Mouse (Mus musculus): Measurements from ENCODE around the gene Fam185a. TPM values are rescaled to one million over a fixed set of nuclear protein-coding genes. Genes with fewer than 3 reads are reported as not detected.

Gene Fam185a
- total RNA-seq (2021), result 10 to 100 TPM; 12.1 to 13.2 TPM
- long read RNA-seq, experiment 1, transcript Fam185a-201 (8 exons, 3,027 nt), result major isoform, 11 of 14 reads
- long read RNA-seq, experiment 1, partial matches to known transcripts, result 1 of 14 reads
- long read RNA-seq, experiment 1, other reads (novel, unspliced or antisense), result 2 of 14 reads
- long read RNA-seq, experiment 2, transcript Fam185a-201 (8 exons, 3,027 nt), result major isoform, 12 of 17 reads
- long read RNA-seq, experiment 2, partial matches to known transcripts, result 0 of 17 reads
- long read RNA-seq, experiment 2, other reads (novel, unspliced or antisense), result 5 of 17 reads

- peak within 1 kb of the TSS; percentile 54 for H3K27ac ChIP-seq
- DNase-seq (ENCODE audit: low spot score in 2 of 2), result peak; percentile 89 to 97
- H3K4me3 ChIP-seq, result peak within 1 kb of the TSS; percentile 84
- peak; percentile 33; the same call in 1 of the 2 replicates for TF ChIP-seq CTCF (conservative IDR thresholded peaks at IDR 0.05)
Measured at GRCm38 (mm10) chr5:21424614-21425602, at the start of gene Fam185a, which contains the start of gene Ccdc146. TSS of gene Fam185a (plus strand) at chr5:21424958. TSS of gene Ccdc146 (minus strand) at chr5:21424677.

DNA sequence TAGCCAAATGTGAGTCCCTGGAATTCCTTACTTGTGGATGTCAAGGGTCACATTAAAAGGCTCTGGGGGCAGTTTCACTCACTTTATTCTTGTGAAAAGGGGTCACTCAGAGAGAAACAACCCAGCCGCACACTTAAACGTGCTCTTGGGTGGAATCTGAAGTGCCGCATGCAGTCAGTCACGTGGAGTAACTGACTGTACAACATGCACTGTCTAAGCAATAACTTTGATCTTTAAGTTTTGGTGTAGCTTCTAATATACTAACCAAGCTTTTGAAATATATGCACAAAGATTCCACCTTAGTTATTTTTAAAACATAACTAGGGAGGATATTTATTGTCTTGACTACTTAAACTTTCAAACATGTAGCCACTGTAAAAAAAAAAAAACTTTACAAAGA is 47.8 kb upstream of the Fam185a start:
- no peak for TF ChIP-seq CTCF (conservative IDR thresholded peaks at IDR 0.05)
- DNase-seq (ENCODE audit: low spot score in 2 of 2), result no peak
- Histone ChIP-seq H3K27ac (no peak overlapping the region), H3K4me3 (no peak overlapping the region)

- no peak overlapping the region for H3K27ac ChIP-seq
- TF ChIP-seq CTCF (conservative IDR thresholded peaks at IDR 0.05), result no peak
- no peak overlapping the region for H3K4me3 ChIP-seq
- no peak for DNase-seq (ENCODE audit: low spot score in 2 of 2)
Measured at GRCm38 (mm10) chr5:21378397-21378796, 46.4 kb upstream of the Fam185a start.

GRCm38 (mm10) chr5:21381986-21382385 is 42.8 kb upstream of the Fam185a start:
- TF ChIP-seq CTCF (conservative IDR thresholded peaks at IDR 0.05), result no peak
- DNase-seq (ENCODE audit: low spot score in 2 of 2), result no peak
- no peak overlapping the region for H3K4me3 ChIP-seq
- H3K27ac ChIP-seq, result no peak overlapping the region

DNA sequence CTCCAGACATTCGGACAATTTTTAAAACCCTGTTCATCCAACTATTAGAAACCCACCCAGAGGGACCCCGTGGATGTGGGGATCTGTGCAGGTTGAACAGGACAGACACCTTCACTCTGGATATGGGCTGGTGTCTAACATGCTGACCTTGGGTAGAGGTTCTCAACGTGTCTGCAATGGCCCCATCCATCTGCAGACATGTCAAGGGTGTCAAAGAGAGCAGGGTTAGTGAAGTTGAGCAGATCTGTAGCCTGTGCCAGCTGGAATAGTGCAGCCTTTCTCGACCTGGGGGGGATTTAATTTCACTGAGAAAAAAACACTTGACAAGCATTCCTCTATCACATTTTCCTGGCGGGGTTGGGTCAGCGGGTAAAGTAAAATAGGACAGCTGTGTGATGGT is 42.1 kb upstream of the Fam185a start:
- no peak for DNase-seq (ENCODE audit: low spot score in 2 of 2)
- no peak overlapping the region for H3K27ac ChIP-seq
- no peak for TF ChIP-seq CTCF (conservative IDR thresholded peaks at IDR 0.05)

GRCm38 (mm10) chr5:21383392-21384251 is 41.1 kb upstream of the Fam185a start:
- no peak for TF ChIP-seq CTCF (conservative IDR thresholded peaks at IDR 0.05)
- DNase-seq (ENCODE audit: low spot score in 2 of 2), result peak; percentile 11 to 26
- H3K27ac ChIP-seq, result no peak overlapping the region
- H3K4me3 ChIP-seq, result no peak overlapping the region

More for the DNA sequence above, 42.1 kb upstream of the Fam185a start:
- H3K4me3 ChIP-seq, result no peak overlapping the region

DNA sequence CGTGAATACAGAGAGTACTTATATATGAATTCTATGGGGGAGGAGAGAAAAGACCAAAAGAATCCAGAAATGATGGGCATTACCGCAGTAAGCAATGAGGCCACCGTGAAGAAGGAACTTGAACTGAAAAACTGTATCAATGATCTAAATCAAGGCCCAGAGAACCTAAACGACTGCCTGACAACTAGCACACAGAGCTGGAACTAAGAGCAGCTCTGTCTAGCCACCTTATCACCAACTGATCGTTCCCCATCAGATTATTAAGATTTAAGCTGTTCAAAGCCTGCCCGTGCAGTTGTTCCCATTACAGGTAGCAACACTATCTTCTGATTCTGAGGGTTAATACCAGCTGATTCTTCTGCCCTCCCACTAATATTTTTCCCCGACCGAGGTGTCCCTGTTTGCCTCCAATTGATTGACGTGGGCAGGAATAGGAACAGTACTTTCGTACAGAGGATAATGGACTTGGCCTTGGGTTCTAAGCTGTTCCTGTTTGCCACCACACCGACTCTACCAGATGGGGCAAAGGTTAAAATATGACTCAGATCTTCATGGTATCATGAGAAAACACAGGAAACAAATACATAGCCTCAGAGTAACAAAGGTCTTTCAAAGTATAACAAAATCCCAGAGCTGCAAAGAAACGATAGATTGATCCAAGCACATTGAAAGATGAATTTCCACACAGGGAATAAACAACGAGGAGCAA is 40.4 kb upstream of the Fam185a start:
- no peak for DNase-seq (ENCODE audit: low spot score in 2 of 2)
- no peak overlapping the region for H3K27ac ChIP-seq
- TF ChIP-seq CTCF (conservative IDR thresholded peaks at IDR 0.05), result no peak

GRCm38 (mm10) chr5:21384976-21385375 is 39.8 kb upstream of the Fam185a start:
- TF ChIP-seq CTCF (conservative IDR thresholded peaks at IDR 0.05), result no peak
- H3K4me3 ChIP-seq, result no peak overlapping the region
- DNase-seq (ENCODE audit: low spot score in 2 of 2), result no peak
- H3K27ac ChIP-seq, result no peak overlapping the region

More for the DNA sequence above, 40.4 kb upstream of the Fam185a start:
- no peak overlapping the region for H3K4me3 ChIP-seq

DNA sequence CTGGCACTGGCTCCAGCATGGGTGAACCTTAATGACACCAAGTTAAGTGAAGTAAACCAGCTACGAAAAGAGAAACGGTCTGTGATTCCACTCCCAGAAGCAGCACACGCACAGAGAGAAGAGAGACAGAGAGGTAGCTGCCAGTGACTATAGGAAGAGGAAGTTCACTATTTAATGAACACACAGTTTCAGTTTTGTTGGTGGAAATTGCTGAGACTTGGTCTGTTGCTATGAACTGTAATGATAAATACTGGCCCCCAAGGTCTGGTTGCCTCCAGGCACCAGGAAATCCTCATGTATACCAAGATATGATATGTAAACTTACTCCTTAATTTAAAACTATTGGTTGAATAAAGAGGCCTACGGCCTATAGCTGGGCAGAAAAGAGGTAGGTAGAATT is 38.3 kb upstream of the Fam185a start:
- no peak overlapping the region for H3K4me3 ChIP-seq
- no peak for TF ChIP-seq CTCF (conservative IDR thresholded peaks at IDR 0.05)
- H3K27ac ChIP-seq, result no peak overlapping the region
- DNase-seq (ENCODE audit: low spot score in 2 of 2), result no peak

DNA sequence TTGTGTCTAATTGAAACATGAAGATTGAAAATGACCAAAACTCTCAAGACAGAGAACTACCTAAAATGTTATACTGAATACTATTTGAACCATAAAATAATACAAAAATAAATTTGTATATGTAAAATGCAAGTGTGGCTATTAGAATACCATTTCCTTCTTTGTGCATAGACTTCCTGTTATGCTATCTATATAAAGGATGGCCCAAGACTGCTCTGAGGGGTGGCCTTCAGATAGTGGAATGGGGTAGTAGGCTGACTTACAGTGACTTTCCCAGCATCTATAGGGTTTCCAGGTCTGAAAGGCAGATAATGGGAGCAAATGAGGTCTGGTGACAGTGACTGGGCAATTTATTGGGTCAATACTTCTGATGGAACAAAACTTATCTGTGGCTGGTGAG is 37.4 kb upstream of the Fam185a start:
- Histone ChIP-seq H3K4me3 (no peak overlapping the region), H3K27ac (no peak overlapping the region)
- no peak for TF ChIP-seq CTCF (conservative IDR thresholded peaks at IDR 0.05)
- no peak for DNase-seq (ENCODE audit: low spot score in 2 of 2)

- TF ChIP-seq CTCF (conservative IDR thresholded peaks at IDR 0.05), result no peak
- DNase-seq (ENCODE audit: low spot score in 2 of 2), result no peak
- H3K4me3 ChIP-seq, result no peak overlapping the region
- no peak overlapping the region for H3K27ac ChIP-seq
Measured at GRCm38 (mm10) chr5:21388855-21389254, 35.9 kb upstream of the Fam185a start.

Measured in layer of hippocampus, adult 2 months (tissue).